Mouse (Mus musculus): ENCODE measurements around the gene Zbtb4. TPM values are rescaled to one million over a fixed set of nuclear protein-coding genes. Genes with fewer than 3 reads are reported as not detected.

Zbtb4 gene
- polyA plus RNA-seq, 1 experiment from 2014 or later, result 4.9 TPM

- no peak overlapping the region for H3K4me2 ChIP-seq (ENCODE audit: low read depth, low read length)
- no peaks in the 10 kb centered on the region; the same call in 1 of the 2 replicates for H3K27me3 ChIP-seq (ENCODE audit: control insufficient read depth, insufficient read depth, low read depth, low read length)
- H3K27ac ChIP-seq (ENCODE audit: low read length), result no peak overlapping the region
- no peak overlapping the region for H3K9ac ChIP-seq (ENCODE audit: low read length)
- no peaks in the 10 kb centered on the region for H3K9me3 ChIP-seq (ENCODE audit: control insufficient read depth, low read length)
- 54% methylated on average over 5 of the region's 5 CpGs for WGBS
- no peak overlapping the region for H3K4me3 ChIP-seq (ENCODE audit: low read length)
- 0 out of 2 replicates have a peak, but pooled peaks cover 2% of the 10 kb centered on the region for H3K4me1 ChIP-seq (replicated peaks; ENCODE audit: control insufficient read depth, insufficient read depth, low read length)
- no peak for ATAC-seq (ENCODE audit: low read depth)
- H3K36me3 ChIP-seq (ENCODE audit: control insufficient read depth, insufficient read depth, low read length), result no peaks in the 10 kb centered on the region
Observed at GRCm38 (mm10) chr11:69793429-69793828, 27.7 kb downstream of the Zbtb4 start.

- ATAC-seq (ENCODE audit: low read depth), result peak; percentile 97
Observed at GRCm38 (mm10) chr11:69795168-69795982, 29.7 kb downstream of the Zbtb4 start, which contains the start of gene Chrnb1. Gene Chrnb1 (minus strand): TSS chr11:69795943.

GRCm38 (mm10) chr11:69795983-69796435, 30.3 kb downstream of the Zbtb4 start:
- WGBS, result 1% methylated on average over 13 of the region's 13 CpGs
- Histone ChIP-seq H3K4me1 (replicated peaks; ENCODE audit: control insufficient read depth, insufficient read depth, low read length) (peaks cover 20% of the 10 kb centered on the region), H3K27me3 (ENCODE audit: control insufficient read depth, insufficient read depth, low read depth, low read length) (peaks cover 2% of the 10 kb centered on the region; the same call in 1 of the 2 replicates), H3K4me3 (ENCODE audit: low read length) (peak overlapping the region; percentile 62), H3K9ac (ENCODE audit: low read length) (peak overlapping the region; percentile 67), H3K36me3 (ENCODE audit: control insufficient read depth, insufficient read depth, low read length) (no peaks in the 10 kb centered on the region), H3K27ac (ENCODE audit: low read length) (no peak overlapping the region; the same call in 1 of the 2 replicates), H3K9me3 (ENCODE audit: control insufficient read depth, low read length) (no peaks in the 10 kb centered on the region), H3K4me2 (ENCODE audit: low read depth, low read length) (peak overlapping the region; percentile 97)
- ATAC-seq (ENCODE audit: low read depth), result no peak; the same call in 1 of the 2 replicates

More at GRCm38 (mm10) chr11:69795168-69795982, 29.7 kb downstream of the Zbtb4 start, which contains the start of gene Chrnb1:
- Histone ChIP-seq H3K27ac (ENCODE audit: low read length) (peak within 1 kb of the TSS; percentile 51; the same call in 1 of the 2 replicates), H3K27me3 (ENCODE audit: control insufficient read depth, insufficient read depth, low read depth, low read length) (peaks cover 2% of the 10 kb centered on the region; the same call in 1 of the 2 replicates), H3K36me3 (ENCODE audit: control insufficient read depth, insufficient read depth, low read length) (no peaks in the 10 kb centered on the region), H3K4me1 (replicated peaks; ENCODE audit: control insufficient read depth, insufficient read depth, low read length) (peaks cover 14% of the 10 kb centered on the region), H3K4me3 (ENCODE audit: low read length) (peak within 1 kb of the TSS; percentile 62), H3K4me2 (ENCODE audit: low read depth, low read length) (peak within 1 kb of the TSS; percentile 97), H3K9ac (ENCODE audit: low read length) (peak within 1 kb of the TSS; percentile 67), H3K9me3 (ENCODE audit: control insufficient read depth, low read length) (no peaks in the 10 kb centered on the region)
- WGBS, result 2% methylated on average over 52 of the region's 52 CpGs

GRCm38 (mm10) chr11:69797924-69798323, 32.2 kb downstream of the Zbtb4 start:
- Histone ChIP-seq H3K27ac (ENCODE audit: low read length) (no peak overlapping the region), H3K36me3 (ENCODE audit: control insufficient read depth, insufficient read depth, low read length) (no peaks in the 10 kb centered on the region), H3K4me3 (ENCODE audit: low read length) (no peak overlapping the region), H3K9me3 (ENCODE audit: control insufficient read depth, low read length) (no peaks in the 10 kb centered on the region), H3K27me3 (ENCODE audit: control insufficient read depth, insufficient read depth, low read depth, low read length) (peaks cover 12% of the 10 kb centered on the region; the same call in 1 of the 2 replicates), H3K4me1 (replicated peaks; ENCODE audit: control insufficient read depth, insufficient read depth, low read length) (peaks cover 31% of the 10 kb centered on the region), H3K4me2 (ENCODE audit: low read depth, low read length) (no peak overlapping the region), H3K9ac (ENCODE audit: low read length) (no peak overlapping the region)
- no peak for ATAC-seq (ENCODE audit: low read depth)
- WGBS, result 76% methylated on average over 7 of the region's 7 CpGs

- Histone ChIP-seq H3K27me3 (ENCODE audit: control insufficient read depth, insufficient read depth, low read depth, low read length) (peaks cover 22% of the 10 kb centered on the region), H3K36me3 (ENCODE audit: control insufficient read depth, insufficient read depth, low read length) (no peaks in the 10 kb centered on the region), H3K4me3 (ENCODE audit: low read length) (no peak overlapping the region; the same call in 1 of the 2 replicates), H3K9me3 (ENCODE audit: control insufficient read depth, low read length) (no peaks in the 10 kb centered on the region), H3K27ac (ENCODE audit: low read length) (no peak overlapping the region), H3K4me1 (replicated peaks; ENCODE audit: control insufficient read depth, insufficient read depth, low read length) (peaks cover 46% of the 10 kb centered on the region), H3K9ac (ENCODE audit: low read length) (no peak overlapping the region), H3K4me2 (ENCODE audit: low read depth, low read length) (peak overlapping the region; percentile 98)
- ATAC-seq (ENCODE audit: low read depth), result no peak
- 21% methylated on average over 12 of the region's 12 CpGs for WGBS
Observed at GRCm38 (mm10) chr11:69799394-69800137, 33.9 kb downstream of the Zbtb4 start.

- ATAC-seq (ENCODE audit: low read depth), result no peak
- peak overlapping the region; percentile 62 for H3K9ac ChIP-seq (ENCODE audit: low read length)
- H3K9me3 ChIP-seq (ENCODE audit: control insufficient read depth, low read length), result no peaks in the 10 kb centered on the region
- H3K4me2 ChIP-seq (ENCODE audit: low read depth, low read length), result peak overlapping the region; percentile 98
- 1% methylated on average over 11 of the region's 11 CpGs for WGBS
- H3K27ac ChIP-seq (ENCODE audit: low read length), result no peak overlapping the region
- no peaks in the 10 kb centered on the region for H3K36me3 ChIP-seq (ENCODE audit: control insufficient read depth, insufficient read depth, low read length)
- peak overlapping the region; percentile 52 for H3K4me3 ChIP-seq (ENCODE audit: low read length)
- H3K27me3 ChIP-seq (ENCODE audit: control insufficient read depth, insufficient read depth, low read depth, low read length), result peaks cover 27% of the 10 kb centered on the region
- H3K4me1 ChIP-seq (replicated peaks; ENCODE audit: control insufficient read depth, insufficient read depth, low read length), result peaks cover 50% of the 10 kb centered on the region
Observed at GRCm38 (mm10) chr11:69800138-69800391, 34.4 kb downstream of the Zbtb4 start.

GRCm38 (mm10) chr11:69800392-69801197, 34.9 kb downstream of the Zbtb4 start:
- Histone ChIP-seq H3K4me2 (ENCODE audit: low read depth, low read length) (peak overlapping the region; percentile 98), H3K9ac (ENCODE audit: low read length) (peak overlapping the region; percentile 62), H3K9me3 (ENCODE audit: control insufficient read depth, low read length) (no peaks in the 10 kb centered on the region), H3K36me3 (ENCODE audit: control insufficient read depth, insufficient read depth, low read length) (no peaks in the 10 kb centered on the region), H3K27ac (ENCODE audit: low read length) (no peak overlapping the region), H3K27me3 (ENCODE audit: control insufficient read depth, insufficient read depth, low read depth, low read length) (peaks cover 27% of the 10 kb centered on the region), H3K4me1 (replicated peaks; ENCODE audit: control insufficient read depth, insufficient read depth, low read length) (peaks cover 51% of the 10 kb centered on the region), H3K4me3 (ENCODE audit: low read length) (peak overlapping the region; percentile 52)
- under 1% methylated on average over 36 of the region's 36 CpGs for WGBS
- peak; percentile 31; the same call in 1 of the 2 replicates for ATAC-seq (ENCODE audit: low read depth)

- 1% methylated on average over 31 of the region's 33 CpGs for WGBS
- peaks cover 49% of the 10 kb centered on the region for H3K4me1 ChIP-seq (replicated peaks; ENCODE audit: control insufficient read depth, insufficient read depth, low read length)
Observed at GRCm38 (mm10) chr11:69801379-69801977, 35.8 kb downstream of the Zbtb4 start, which contains the start of gene Fgf11. Gene Fgf11 (minus strand): TSS chr11:69801857.

More at GRCm38 (mm10) chr11:69801379-69801977, 35.8 kb downstream of the Zbtb4 start, which contains the start of gene Fgf11:
- Histone ChIP-seq H3K27me3 (ENCODE audit: control insufficient read depth, insufficient read depth, low read depth, low read length) (peaks cover 31% of the 10 kb centered on the region), H3K36me3 (ENCODE audit: control insufficient read depth, insufficient read depth, low read length) (no peaks in the 10 kb centered on the region), H3K9ac (ENCODE audit: low read length) (peak within 1 kb of the TSS; percentile 75), H3K4me2 (ENCODE audit: low read depth, low read length) (peak within 1 kb of the TSS; percentile 98), H3K9me3 (ENCODE audit: control insufficient read depth, low read length) (peaks cover 2% of the 10 kb centered on the region; the same call in 1 of the 2 replicates), H3K4me3 (ENCODE audit: low read length) (peak within 1 kb of the TSS; percentile 66), H3K27ac (ENCODE audit: low read length) (0 out of 2 replicates have a peak within 1 kb of the TSS, but pooled peaks have one; percentile 33)
- ATAC-seq (ENCODE audit: low read depth), result no peak

Data from lung, embryonic 16.5 days (tissue).